Mouse (Mus musculus) heart, postnatal 4 days (tissue): ENCODE results near the gene Elf2. TPM values are rescaled to one million over a fixed set of nuclear protein-coding genes. Genes with fewer than 3 reads are reported as not detected.
"Not testable (repeated sequence)": the region's sequence is repeated elsewhere in the genome, so short reads cannot be mapped to it uniquely, and the experiment has no call there.

Experiments
- DNase-seq: peaks from one replicate; pipeline ENCODE4 v3.0.0; 2021
- total RNA-seq, 2 experiments: library from RNA; stranded (reverse); gene quantifications; 2 replicates each; pipeline ENCODE4 v1.2.3; 2021

The Elf2 gene
- total RNA-seq, 2 experiments from 2014 or later = 89.9 to 99.9 TPM

- DNase-seq = peak; percentile 76
These were observed 18.4 kb upstream of the Elf2 start for GRCm38 (mm10) chr3:51358660-51359557.

GRCm38 (mm10) chr3:51358181-51358580, 17.7 kb upstream of the Elf2 start:
- peak; percentile 71 for DNase-seq

GRCm38 (mm10) chr3:51357624-51358023, 17.2 kb upstream of the Elf2 start:
- no peak for DNase-seq

GRCm38 (mm10) chr3:51357078-51357477, 16.6 kb upstream of the Elf2 start:
- DNase-seq = no peak

- DNase-seq = not testable (repeated sequence)
These were observed 14.5 kb upstream of the Elf2 start for GRCm38 (mm10) chr3:51354956-51355355.

- no peak for DNase-seq
These were observed 13.6 kb upstream of the Elf2 start for GRCm38 (mm10) chr3:51354034-51354427.

- peak; percentile 74 for DNase-seq
These were observed 13.0 kb upstream of the Elf2 start for GRCm38 (mm10) chr3:51353325-51354033.

GRCm38 (mm10) chr3:51350806-51351205, 10.3 kb upstream of the Elf2 start:
- DNase-seq = no peak

GRCm38 (mm10) chr3:51348646-51349238, 8.3 kb upstream of the Elf2 start:
- DNase-seq = no peak

- not testable (repeated sequence) for DNase-seq
These were observed 4.6 kb upstream of the Elf2 start for GRCm38 (mm10) chr3:51345017-51345416.

GRCm38 (mm10) chr3:51344182-51344581, 3.7 kb upstream of the Elf2 start:
- not testable (repeated sequence) for DNase-seq

GRCm38 (mm10) chr3:51343260-51343659, 2.8 kb upstream of the Elf2 start:
- DNase-seq = no peak

GRCm38 (mm10) chr3:51342152-51342551, 1.7 kb upstream of the Elf2 start:
- no peak for DNase-seq

GRCm38 (mm10) chr3:51341268-51342081, 1.0 kb upstream of the Elf2 start:
- DNase-seq = peak; percentile 92

- DNase-seq = peak; percentile 62
These were observed 520 bp downstream of the Elf2 start for GRCm38 (mm10) chr3:51339734-51340551.

GRCm38 (mm10) chr3:51339378-51339733, 1.1 kb downstream of the Elf2 start:
- DNase-seq = no peak

- no peak for DNase-seq
These were observed 5.1 kb downstream of the Elf2 start for GRCm38 (mm10) chr3:51335378-51335777.

- no peak for DNase-seq
These were observed 6.5 kb downstream of the Elf2 start for GRCm38 (mm10) chr3:51333950-51334349.

- peak; percentile 36 for DNase-seq
These were observed 7.1 kb downstream of the Elf2 start for GRCm38 (mm10) chr3:51333234-51333889.

GRCm38 (mm10) chr3:51330086-51330485, 10.4 kb downstream of the Elf2 start:
- DNase-seq = no peak

GRCm38 (mm10) chr3:51328546-51328945, 11.9 kb downstream of the Elf2 start:
- no peak for DNase-seq
